9 mouse cellular contexts compared by ENCODE assay signal in the genomic region with DNA sequence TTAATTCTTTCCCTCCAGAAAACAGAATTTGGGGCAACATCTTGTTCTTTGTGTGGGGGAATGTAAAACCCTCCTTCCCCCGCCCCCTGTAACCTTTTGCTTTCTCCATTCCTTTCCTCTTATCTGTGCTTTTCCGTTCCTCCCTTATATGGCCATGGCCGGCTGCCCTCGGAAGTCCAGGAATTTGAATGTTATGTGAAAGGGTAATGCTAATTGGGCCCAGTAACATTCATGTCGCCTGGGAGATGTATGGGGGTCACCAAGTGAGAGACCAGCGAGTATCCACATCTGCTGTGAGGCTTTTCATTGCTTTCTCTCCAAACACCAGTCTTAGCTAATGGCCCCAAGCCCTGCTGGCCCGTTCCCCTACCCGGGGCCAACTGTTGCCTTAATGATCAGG. TPM values are rescaled to one million over a fixed set of nuclear protein-coding genes. Genes with fewer than 3 reads are reported as not detected.
DNase-seq lines count a peak whose midpoint lies in the region; ATAC-seq lines count a peak whose summit lies in the region.
"Had no signal": no experiment of that assay in that cellular context is flagged by ENCODE, and none has a peak within 500 bp of the region (broad histone marks: within the 10 kb centered on the region; RNA-seq: fewer than 3 reads in every experiment).

No protein-coding gene starts in this region.

- H3K9ac ChIP-seq in midbrain, embryonic 11.5 days (ENCODE audit: low read length) = no peak overlapping the region
- no peak overlapping the region for H3K9ac ChIP-seq in midbrain, embryonic 15.5 days
- H3K9ac ChIP-seq in kidney, embryonic 16.5 days (replicated peaks; ENCODE audit: low read length) = no peak overlapping the region

- no peak overlapping the region for H3K4me2 ChIP-seq in midbrain, embryonic 11.5 days
- no peak overlapping the region for H3K4me2 ChIP-seq in midbrain, embryonic 15.5 days
- H3K4me2 ChIP-seq in kidney, embryonic 16.5 days (replicated peaks; ENCODE audit: low read depth, low read length) = no peak overlapping the region

- H3K4me3 ChIP-seq in midbrain, embryonic 11.5 days (ENCODE audit: low read depth, low read length) = no peak overlapping the region
- no peak overlapping the region for H3K4me3 ChIP-seq in midbrain, embryonic 15.5 days
- H3K4me3 ChIP-seq in kidney, embryonic 16.5 days (ENCODE audit: low read length) = no peak overlapping the region

- ATAC-seq in midbrain, embryonic 11.5 days (ENCODE audit: low FRiP score) = no peak
- no peak for ATAC-seq in midbrain, embryonic 15.5 days (replicated peaks)
- ATAC-seq in kidney, embryonic 16.5 days (ENCODE audit: low FRiP score, low TSS enrichment) = peak; percentile 78

- DNase-seq in heart, adult 11 months = peak; percentile 92
- DNase-seq in heart, postnatal 14 days = no peak
- DNase-seq in midbrain, embryonic 11.5 days (ENCODE audit: low spot score, missing footprints) = peak; percentile 85
- peak; percentile 44 for DNase-seq in yolk sac, embryonic 10.5 days (ENCODE audit: low spot score)
- no peak for DNase-seq in layer of hippocampus, adult 8-10 months (ENCODE audit: low spot score in 2 of 2)
- no peak for DNase-seq in left cerebral cortex, adult 8-10 months (ENCODE audit: low spot score in 2 of 2)
- DNase-seq: B cell, adult 2 months had no signal

- WGBS in midbrain, embryonic 11.5 days = 42% methylated on average over 8 of the region's 8 CpGs
- 50% methylated on average over 8 of the region's 8 CpGs for WGBS in midbrain, embryonic 15.5 days
- WGBS in kidney, embryonic 16.5 days = 16% methylated on average over 8 of the region's 8 CpGs

- H3K36me3 ChIP-seq in midbrain, embryonic 11.5 days (ENCODE audit: control insufficient read depth, insufficient read depth, low read length) = no peaks in the 10 kb centered on the region
- no peaks in the 10 kb centered on the region for H3K36me3 ChIP-seq in midbrain, embryonic 15.5 days (replicated peaks)
- no peaks in the 10 kb centered on the region for H3K36me3 ChIP-seq in kidney, embryonic 16.5 days (ENCODE audit: insufficient read depth, low read length)

- H3K9me3 ChIP-seq in midbrain, embryonic 11.5 days (ENCODE audit: control insufficient read depth, low read length) = no peaks in the 10 kb centered on the region
- H3K9me3 ChIP-seq in midbrain, embryonic 15.5 days = no peaks in the 10 kb centered on the region
- no peaks in the 10 kb centered on the region for H3K9me3 ChIP-seq in kidney, embryonic 16.5 days (ENCODE audit: low read length)

- H3K4me1 ChIP-seq in midbrain, embryonic 11.5 days (ENCODE audit: control insufficient read depth, insufficient read depth, low read length) = no peaks in the 10 kb centered on the region; the same call in 1 of the 2 replicates
- H3K4me1 ChIP-seq in midbrain, embryonic 15.5 days = no peaks in the 10 kb centered on the region; the same call in 1 of the 2 replicates
- H3K4me1 ChIP-seq in kidney, embryonic 16.5 days (ENCODE audit: insufficient read depth, low read length) = peaks cover 29% of the 10 kb centered on the region

- intact Hi-C loops in heart, postnatal 14 days (cut with DNase I) = loop anchor here (5.0 kb wide), 2 partner anchors 47 to 122 kb away; no protein-coding TSS in a partner anchor

- no peaks in the 10 kb centered on the region for H3K27me3 ChIP-seq in midbrain, embryonic 11.5 days (ENCODE audit: control insufficient read depth, insufficient read depth, low read length)
- 0 out of 2 replicates have a peak, but pooled peaks cover 6% of the 10 kb centered on the region for H3K27me3 ChIP-seq in midbrain, embryonic 15.5 days (replicated peaks)
- no peaks in the 10 kb centered on the region for H3K27me3 ChIP-seq in kidney, embryonic 16.5 days (ENCODE audit: insufficient read depth, low read length)

- H3K27ac ChIP-seq in midbrain, embryonic 11.5 days (ENCODE audit: low read depth, low read length) = no peak overlapping the region
- no peak overlapping the region for H3K27ac ChIP-seq in midbrain, embryonic 15.5 days
- peak overlapping the region; percentile 41 for H3K27ac ChIP-seq in kidney, embryonic 16.5 days (ENCODE audit: low read length)

RNA-seq across cellular contexts. Expression of a gene that starts 22.7 kb away (rescaled TPM):
- 10 to 100 TPM; 20.9 to 26.1 TPM for total RNA-seq in heart, postnatal 14 days (2021)
- polyA plus RNA-seq in midbrain, embryonic 11.5 days (2014; fragmentation: Nextera tagmentation; extraction: Ambion mirVana) = 36.8 and 41.9 TPM in 2 replicates
- 27.0 and 28.3 TPM in 2 replicates for polyA plus RNA-seq in midbrain, embryonic 15.5 days (2015; fragmentation: Nextera tagmentation; extraction: Ambion mirVana)
- polyA plus RNA-seq in kidney, embryonic 16.5 days (2015; fragmentation: Nextera tagmentation; extraction: Ambion mirVana) = 87.9 and 95.9 TPM in 2 replicates
- total RNA-seq in layer of hippocampus, adult 8-10 months (2022) = 10 to 100 TPM; 61.1 to 93.4 (median 75.2) TPM
- 10 to 100 TPM; 46.0 to 76.2 (median 60.7) TPM for total RNA-seq in left cerebral cortex, adult 8-10 months (2022)

Comparison
In these comparisons a context has a peak if more than half of its experiments do, and no peak if none do; other contexts are left out.
1. DNase-seq: peak in heart, adult 11 months (single experiment), midbrain, embryonic 11.5 days (single experiment) and yolk sac, embryonic 10.5 days (single experiment); none in heart, postnatal 14 days (0 of 2), layer of hippocampus, adult 8-10 months (0 of 2) and left cerebral cortex, adult 8-10 months (0 of 2).